Mouse (Mus musculus) MEL (cell line): ENCODE results near the gene Ppargc1a. TPM values are rescaled to one million over a fixed set of nuclear protein-coding genes. Genes with fewer than 3 reads are reported as not detected.

ENCODE experiments used
- DNase-seq: peaks from one replicate; pipeline ENCODE4 v3.0.0; 2011; ENCODE audit warnings: low read depth, low spot score
- H3K27ac ChIP-seq: 2 replicates; pipeline ENCODE4 v1.5.1; 2012; ENCODE audit warnings: low read depth, mild to moderate bottlenecking, control low read depth, low read length, moderate library complexity; ENCODE audit not compliant: control insufficient read depth
- H3K27me3 ChIP-seq, 2 experiments: fragments of 150-350 bp in 1 of 2; sonication (generic) in 1 of 2; 2 replicates each; pipeline ENCODE4 v1.6.1; 2012; ENCODE audit warnings: low read length in 2 of 2, mild to moderate bottlenecking in 2 of 2, improper control_type of control experiment in 1 of 2, moderate library complexity in 1 of 2; ENCODE audit not compliant: insufficient read depth in 2 of 2, control insufficient read depth in 1 of 2
- H3K36me3 ChIP-seq, 2 experiments: 2 replicates each; pipeline ENCODE4 v1.6.1; 2012 to 2014; ENCODE audit warnings: low read length in 2 of 2, improper control_type of control experiment in 1 of 2, inconsistent platforms in 1 of 2, mild to moderate bottlenecking in 1 of 2; ENCODE audit not compliant: insufficient read depth in 2 of 2, control insufficient read depth in 1 of 2
- H3K4me1 ChIP-seq, 2 experiments: fragments of 150-350 bp in 1 of 2; sonication (generic) in 1 of 2; 2 replicates each; pipeline ENCODE4 v1.6.1; 2012; ENCODE audit warnings: low read length in 2 of 2, improper control_type of control experiment in 1 of 2, mild to moderate bottlenecking in 1 of 2; ENCODE audit not compliant: insufficient read depth in 2 of 2, control insufficient read depth in 1 of 2
- H3K4me3 ChIP-seq, 2 experiments: fragments of 150-350 bp in 1 of 2; sonication (generic) in 1 of 2; 2 replicates each; pipeline ENCODE4 v1.5.1; 2012; ENCODE audit warnings: low read depth in 2 of 2, low read length in 2 of 2, mild to moderate bottlenecking in 2 of 2, moderate library complexity in 2 of 2, control low read depth in 1 of 2, improper control_type of control experiment in 1 of 2; ENCODE audit not compliant: control insufficient read depth in 1 of 2, insufficient read depth in 1 of 2
- H3K79me2 ChIP-seq: 2 replicates; pipeline ENCODE4 v1.6.1; 2012; ENCODE audit warnings: mild to moderate bottlenecking, low read length, moderate library complexity; ENCODE audit not compliant: control insufficient read depth, poor library complexity, insufficient read depth
- H3K9ac ChIP-seq: 2 replicates; pipeline ENCODE4 v1.6.1; 2012; ENCODE audit warnings: low read depth, mild to moderate bottlenecking, control low read depth, low read length, moderate library complexity; ENCODE audit not compliant: control insufficient read depth, poor library complexity, severe bottlenecking
- H3K9me3 ChIP-seq: fragments of 150-350 bp; sonication (generic); replicated peaks from 2 replicates; pipeline ENCODE4 v1.6.1; 2012; ENCODE audit warnings: mild to moderate bottlenecking, low read length, improper control_type of control experiment, moderate library complexity; ENCODE audit not compliant: insufficient read depth
- BHLHE40 ChIP-seq: IDR thresholded peaks from 2 replicates; pipeline ENCODE4 v1.6.1; 2012; ENCODE audit warnings: low read depth, mild to moderate bottlenecking, inconsistent platforms, low read length, improper control_type of control experiment, borderline replicate concordance
- CHD1 ChIP-seq: IDR thresholded peaks from 2 replicates; pipeline ENCODE4 v1.6.1; 2012; ENCODE audit warnings: low read depth, mild to moderate bottlenecking, inconsistent platforms, low read length, improper control_type of control experiment
- E2F4 ChIP-seq: IDR thresholded peaks from 2 replicates; pipeline ENCODE4 v1.6.1; 2011; ENCODE audit warnings: low read depth, low read length, improper control_type of control experiment, borderline replicate concordance
- EP300 ChIP-seq, 2 experiments: IDR thresholded peaks; 2 replicates each; pipeline ENCODE4 v1.6.1; 2011; ENCODE audit warnings: improper control_type of control experiment in 2 of 2, low read length in 2 of 2, low read depth in 1 of 2, mild to moderate bottlenecking in 1 of 2
- ETS1 ChIP-seq: IDR thresholded peaks from 2 replicates; pipeline ENCODE4 v1.6.1; 2012; ENCODE audit warnings: low read depth, mild to moderate bottlenecking, inconsistent platforms, low read length, improper control_type of control experiment, moderate library complexity
- GABPA ChIP-seq: IDR thresholded peaks from 2 replicates; pipeline ENCODE4 v1.6.1; 2012; ENCODE audit warnings: low read depth, mild to moderate bottlenecking, inconsistent platforms, low read length, improper control_type of control experiment, moderate library complexity
- GATA1 ChIP-seq: IDR thresholded peaks from 2 replicates; pipeline ENCODE4 v1.6.1; 2011; ENCODE audit warnings: low read depth, low read length, improper control_type of control experiment
- HCFC1 ChIP-seq: IDR thresholded peaks from 2 replicates; pipeline ENCODE4 v1.6.1; 2012; ENCODE audit warnings: low read depth, mild to moderate bottlenecking, inconsistent platforms, low read length, improper control_type of control experiment, moderate library complexity
- KAT2A ChIP-seq: conservative IDR thresholded peaks from 2 replicates; pipeline ENCODE4 v1.6.1; 2012; ENCODE audit warnings: low read depth, low read length, improper control_type of control experiment, inconsistent platforms
- MAFK ChIP-seq: IDR thresholded peaks from 2 replicates; pipeline ENCODE4 v1.6.1; 2011; ENCODE audit warnings: low read depth, mild to moderate bottlenecking, low read length, improper control_type of control experiment, borderline replicate concordance
- MAZ ChIP-seq: IDR thresholded peaks from 2 replicates; pipeline ENCODE4 v1.6.1; 2012; ENCODE audit warnings: low read depth, mild to moderate bottlenecking, inconsistent platforms, low read length, improper control_type of control experiment
- MYB ChIP-seq: IDR thresholded peaks from 2 replicates; pipeline ENCODE4 v1.6.1; 2011; ENCODE audit warnings: mild to moderate bottlenecking, low read depth, low read length, improper control_type of control experiment
- MYC ChIP-seq: IDR thresholded peaks from 2 replicates; pipeline ENCODE4 v1.6.1; 2011; ENCODE audit warnings: low read depth, mild to moderate bottlenecking, low read length, improper control_type of control experiment, moderate library complexity
- NELFE ChIP-seq: IDR thresholded peaks from 2 replicates; pipeline ENCODE4 v1.6.1; 2011; ENCODE audit warnings: low read depth, low read length, improper control_type of control experiment
- NRF1 ChIP-seq: IDR thresholded peaks from 2 replicates; pipeline ENCODE4 v1.6.1; 2014; ENCODE audit warnings: low read depth, mild to moderate bottlenecking, inconsistent platforms, low read length, improper control_type of control experiment, moderate library complexity; ENCODE audit not compliant: poor library complexity, insufficient read depth, severe bottlenecking
- POLR2A ChIP-seq, 2 experiments: IDR thresholded peaks; 2 replicates each; pipeline ENCODE4 v1.6.1; 2011 to 2012; ENCODE audit warnings: low read length in 2 of 2, mild to moderate bottlenecking in 2 of 2, control low read depth in 1 of 2, improper control_type of control experiment in 1 of 2, low read depth in 1 of 2, moderate library complexity in 1 of 2; ENCODE audit not compliant: control insufficient read depth in 1 of 2, insufficient read depth in 1 of 2, poor library complexity in 1 of 2
- SIN3A ChIP-seq: IDR thresholded peaks from 2 replicates; pipeline ENCODE4 v1.6.1; 2012; ENCODE audit warnings: low read length, improper control_type of control experiment, inconsistent platforms
- TAL1 ChIP-seq: IDR thresholded peaks from 2 replicates; pipeline ENCODE4 v1.6.1; 2012; ENCODE audit warnings: mild to moderate bottlenecking, inconsistent platforms, low read length, moderate library complexity, mixed read lengths
- TCF12 ChIP-seq: IDR thresholded peaks from 2 replicates; pipeline ENCODE4 v1.6.1; 2014; ENCODE audit warnings: low read depth, mild to moderate bottlenecking, inconsistent platforms, low read length, improper control_type of control experiment, moderate library complexity
- UBTF ChIP-seq: IDR thresholded peaks from 2 replicates; pipeline ENCODE4 v1.6.1; 2012; ENCODE audit warnings: low read depth, mild to moderate bottlenecking, inconsistent platforms, low read length, improper control_type of control experiment, moderate library complexity, borderline replicate concordance; ENCODE audit not compliant: insufficient read depth
- USF1 ChIP-seq: IDR thresholded peaks from 2 replicates; pipeline ENCODE4 v1.6.1; 2014; ENCODE audit warnings: low read depth, mild to moderate bottlenecking, inconsistent platforms, low read length, improper control_type of control experiment, moderate library complexity
- ZC3H11A ChIP-seq: IDR thresholded peaks from 2 replicates; pipeline ENCODE4 v1.6.1; 2012; ENCODE audit warnings: low read depth, mild to moderate bottlenecking, inconsistent platforms, low read length, improper control_type of control experiment
- ZNF384 ChIP-seq: IDR thresholded peaks from 2 replicates; pipeline ENCODE4 v1.6.1; 2012; ENCODE audit warnings: low read depth, mild to moderate bottlenecking, inconsistent platforms, low read length, improper control_type of control experiment
- polyA plus RNA-seq, 2 experiments: library from polyadenylated mRNA; stranded (reverse) in 1 of 2; unstranded in 1 of 2; fragments of >175 nt in 1 of 2; fragments of >200 nt in 1 of 2; gene quantifications; 2 replicates each; pipeline versions ENCODE4 v1.2.1 to v1.2.4; 2012; ENCODE audit warnings: low replicate concordance in 2 of 2, low read depth in 1 of 2; ENCODE audit not compliant: insufficient read length in 2 of 2, insufficient read depth in 1 of 2, missing spikeins in 1 of 2
- total RNA-seq: library from RNA; depleted of rRNA; stranded (reverse); fragments of 300-350 nt; gene quantifications from 2 replicates; pipeline ENCODE4 v1.2.3, GENCODE M21; 2012

The Ppargc1a gene
- total and polyA plus RNA-seq, 3 experiments = 0.04 to 0.06 TPM; not detected in 1

- no peak overlapping the region for H3K9ac ChIP-seq
- no peaks in the 10 kb centered on the region for H3K4me1 ChIP-seq
- H3K27me3 ChIP-seq = no peaks in the 10 kb centered on the region
- H3K36me3 ChIP-seq = no peaks in the 10 kb centered on the region
- no peaks in the 10 kb centered on the region for H3K9me3 ChIP-seq
- no peak overlapping the region for H3K4me3 ChIP-seq
- H3K27ac ChIP-seq = no peak overlapping the region
- TF ChIP-seq UBTF (no peak), KAT2A (no peak), TCF12 (no peak), MAFK (no peak), SIN3A (no peak), ETS1 (no peak), CHD1 (no peak), HCFC1 (no peak), POLR2A (IDR thresholded peaks at IDR 0.05; ENCODE audit: control insufficient read depth in 1 of 2, insufficient read depth in 1 of 2, low read depth in 1 of 2, low read length in 2 of 2, poor library complexity in 1 of 2) (no peak), GABPA (no peak), ZC3H11A (no peak), BHLHE40 (no peak), ZNF384 (no peak), E2F4 (no peak), MYC (no peak)
- H3K79me2 ChIP-seq = no peaks in the 10 kb centered on the region
- no peak for DNase-seq
Observed at GRCm38 (mm10) chr5:51416377-51416776, 151.1 kb downstream of the Ppargc1a start.

- Histone ChIP-seq H3K36me3 (no peaks in the 10 kb centered on the region), H3K27me3 (no peaks in the 10 kb centered on the region), H3K9ac (no peak overlapping the region), H3K9me3 (no peaks in the 10 kb centered on the region), H3K79me2 (no peaks in the 10 kb centered on the region), H3K27ac (no peak overlapping the region), H3K4me3 (no peak overlapping the region), H3K4me1 (no peaks in the 10 kb centered on the region)
- DNase-seq = no peak
- TF ChIP-seq MYB (no peak), ZNF384 (no peak), NRF1 (no peak), USF1 (no peak), E2F4 (no peak), UBTF (no peak), EP300 (IDR thresholded peaks at IDR 0.05; ENCODE audit: low read depth in 1 of 2, low read length in 2 of 2) (no peak), MAZ (no peak), TAL1 (no peak), GABPA (no peak), NELFE (no peak), GATA1 (no peak)
Observed at GRCm38 (mm10) chr5:51415456-51415855, 152.1 kb downstream of the Ppargc1a start.
